Mouse (Mus musculus): ENCODE results near the gene Fbxl13.

- TF ChIP-seq HCFC1 (IDR thresholded peaks at IDR 0.05; ENCODE audit: low read depth, low read length) (no peak), MAX (IDR thresholded peaks at IDR 0.05; ENCODE audit: low read length) (no peak), TAL1 (IDR thresholded peaks at IDR 0.05; ENCODE audit: low read length) (no peak), JUND (IDR thresholded peaks at IDR 0.05; ENCODE audit: low read depth, low read length) (no peak), POLR2AphosphoS2 (IDR thresholded peaks at IDR 0.05; ENCODE audit: low read length) (no peak), SIN3A (IDR thresholded peaks at IDR 0.05; ENCODE audit: low read length) (no peak)
Measured at GRCm38 (mm10) chr5:21680940-21681339, 35.5 kb upstream of the Fbxl13 start.
